Mouse (Mus musculus): ENCODE results near the gene Tll2.

The Tll2 gene

GRCm38 (mm10) chr19:41206811-41207344, at the start of gene Tll2:
Gene Tll2 (minus strand): TSS chr19:41206835.
- DNase-seq (ENCODE audit: low read depth, low spot score), result peak; percentile 34
- no peaks in the 10 kb centered on the region; the same call in 1 of the 2 replicates for H3K27me3 ChIP-seq (ENCODE audit: control insufficient read depth, insufficient read depth, low read length, poor library complexity, severe bottlenecking)

GRCm38 (mm10) chr19:41254584-41254983, 47.9 kb upstream of the Tll2 start:
- no peak for DNase-seq (ENCODE audit: low read depth, low spot score)
- Histone ChIP-seq H3K36me3 (ENCODE audit: control insufficient read depth, insufficient read depth, low read length, poor library complexity, severe bottlenecking) (peaks cover 2% of the 10 kb centered on the region; the same call in 1 of the 2 replicates), H3K27me3 (ENCODE audit: control insufficient read depth, insufficient read depth, low read length, poor library complexity, severe bottlenecking) (no peaks in the 10 kb centered on the region)

More at GRCm38 (mm10) chr19:41206811-41207344, at the start of gene Tll2:
- H3K36me3 ChIP-seq (ENCODE audit: control insufficient read depth, insufficient read depth, low read length, poor library complexity, severe bottlenecking), result no peaks in the 10 kb centered on the region; the same call in 1 of the 2 replicates

GRCm38 (mm10) chr19:41248968-41249367, 42.3 kb upstream of the Tll2 start:
- no peak for DNase-seq (ENCODE audit: low read depth, low spot score)
- Histone ChIP-seq H3K27me3 (ENCODE audit: control insufficient read depth, insufficient read depth, low read length, poor library complexity, severe bottlenecking) (no peaks in the 10 kb centered on the region), H3K36me3 (ENCODE audit: control insufficient read depth, insufficient read depth, low read length, poor library complexity, severe bottlenecking) (peaks cover 12% of the 10 kb centered on the region; the same call in 1 of the 2 replicates)

GRCm38 (mm10) chr19:41248271-41248670, 41.6 kb upstream of the Tll2 start:
- DNase-seq (ENCODE audit: low read depth, low spot score), result no peak
- Histone ChIP-seq H3K36me3 (ENCODE audit: control insufficient read depth, insufficient read depth, low read length, poor library complexity, severe bottlenecking) (peaks cover 12% of the 10 kb centered on the region; the same call in 1 of the 2 replicates), H3K27me3 (ENCODE audit: control insufficient read depth, insufficient read depth, low read length, poor library complexity, severe bottlenecking) (no peaks in the 10 kb centered on the region)

- Histone ChIP-seq H3K27me3 (ENCODE audit: control insufficient read depth, insufficient read depth, low read length, poor library complexity, severe bottlenecking) (no peaks in the 10 kb centered on the region), H3K36me3 (ENCODE audit: control insufficient read depth, insufficient read depth, low read length, poor library complexity, severe bottlenecking) (peaks cover 19% of the 10 kb centered on the region; the same call in 1 of the 2 replicates)
- no peak for DNase-seq (ENCODE audit: low read depth, low spot score)
Observed at GRCm38 (mm10) chr19:41246271-41246670, 39.6 kb upstream of the Tll2 start.

GRCm38 (mm10) chr19:41244581-41244980, 37.9 kb upstream of the Tll2 start:
- DNase-seq (ENCODE audit: low read depth, low spot score), result peak; percentile 74
- Histone ChIP-seq H3K27me3 (ENCODE audit: control insufficient read depth, insufficient read depth, low read length, poor library complexity, severe bottlenecking) (no peaks in the 10 kb centered on the region), H3K36me3 (ENCODE audit: control insufficient read depth, insufficient read depth, low read length, poor library complexity, severe bottlenecking) (peaks cover 22% of the 10 kb centered on the region)

GRCm38 (mm10) chr19:41241997-41242396, 35.4 kb upstream of the Tll2 start:
- DNase-seq (ENCODE audit: low read depth, low spot score), result no peak
- peaks cover 19% of the 10 kb centered on the region for H3K36me3 ChIP-seq (ENCODE audit: control insufficient read depth, insufficient read depth, low read length, poor library complexity, severe bottlenecking)
- no peaks in the 10 kb centered on the region for H3K27me3 ChIP-seq (ENCODE audit: control insufficient read depth, insufficient read depth, low read length, poor library complexity, severe bottlenecking)

GRCm38 (mm10) chr19:41233698-41234097, 27.1 kb upstream of the Tll2 start:
- no peak for DNase-seq (ENCODE audit: low read depth, low spot score)
- H3K27me3 ChIP-seq (ENCODE audit: control insufficient read depth, insufficient read depth, low read length, poor library complexity, severe bottlenecking), result no peaks in the 10 kb centered on the region

GRCm38 (mm10) chr19:41208326-41208725, 1.7 kb upstream of the Tll2 start:
- Histone ChIP-seq H3K36me3 (ENCODE audit: control insufficient read depth, insufficient read depth, low read length, poor library complexity, severe bottlenecking) (no peaks in the 10 kb centered on the region; the same call in 1 of the 2 replicates), H3K27me3 (ENCODE audit: control insufficient read depth, insufficient read depth, low read length, poor library complexity, severe bottlenecking) (no peaks in the 10 kb centered on the region; the same call in 1 of the 2 replicates)
- no peak for DNase-seq (ENCODE audit: low read depth, low spot score)

More at GRCm38 (mm10) chr19:41233698-41234097, 27.1 kb upstream of the Tll2 start:
- H3K36me3 ChIP-seq (ENCODE audit: control insufficient read depth, insufficient read depth, low read length, poor library complexity, severe bottlenecking), result peaks cover 9% of the 10 kb centered on the region

GRCm38 (mm10) chr19:41206041-41206810, 409 bp downstream of the Tll2 start:
- no peak for DNase-seq (ENCODE audit: low read depth, low spot score)
- H3K27me3 ChIP-seq (ENCODE audit: control insufficient read depth, insufficient read depth, low read length, poor library complexity, severe bottlenecking), result no peaks in the 10 kb centered on the region; the same call in 1 of the 2 replicates
- no peaks in the 10 kb centered on the region; the same call in 1 of the 2 replicates for H3K36me3 ChIP-seq (ENCODE audit: control insufficient read depth, insufficient read depth, low read length, poor library complexity, severe bottlenecking)

GRCm38 (mm10) chr19:41204159-41205081, 2.2 kb downstream of the Tll2 start:
- no peaks in the 10 kb centered on the region for H3K36me3 ChIP-seq (ENCODE audit: control insufficient read depth, insufficient read depth, low read length, poor library complexity, severe bottlenecking)
- no peaks in the 10 kb centered on the region; the same call in 1 of the 2 replicates for H3K27me3 ChIP-seq (ENCODE audit: control insufficient read depth, insufficient read depth, low read length, poor library complexity, severe bottlenecking)
- DNase-seq (ENCODE audit: low read depth, low spot score), result no peak

GRCm38 (mm10) chr19:41197606-41198005, 9.0 kb downstream of the Tll2 start:
- no peaks in the 10 kb centered on the region for H3K27me3 ChIP-seq (ENCODE audit: control insufficient read depth, insufficient read depth, low read length, poor library complexity, severe bottlenecking)
- DNase-seq (ENCODE audit: low read depth, low spot score), result no peak
- no peaks in the 10 kb centered on the region for H3K36me3 ChIP-seq (ENCODE audit: control insufficient read depth, insufficient read depth, low read length, poor library complexity, severe bottlenecking)

- DNase-seq (ENCODE audit: low read depth, low spot score), result no peak
- Histone ChIP-seq H3K27me3 (ENCODE audit: control insufficient read depth, insufficient read depth, low read length, poor library complexity, severe bottlenecking) (no peaks in the 10 kb centered on the region), H3K36me3 (ENCODE audit: control insufficient read depth, insufficient read depth, low read length, poor library complexity, severe bottlenecking) (no peaks in the 10 kb centered on the region)
Observed at GRCm38 (mm10) chr19:41193379-41193778, 13.3 kb downstream of the Tll2 start.

GRCm38 (mm10) chr19:41192953-41193352, 13.7 kb downstream of the Tll2 start:
- no peaks in the 10 kb centered on the region for H3K36me3 ChIP-seq (ENCODE audit: control insufficient read depth, insufficient read depth, low read length, poor library complexity, severe bottlenecking)

More at GRCm38 (mm10) chr19:41192953-41193352, 13.7 kb downstream of the Tll2 start:
- no peaks in the 10 kb centered on the region for H3K27me3 ChIP-seq (ENCODE audit: control insufficient read depth, insufficient read depth, low read length, poor library complexity, severe bottlenecking)
- DNase-seq (ENCODE audit: low read depth, low spot score), result no peak
